Mouse (Mus musculus) cerebellum, postnatal 4 days (tissue): ENCODE results near the gene Btnl9.
"Not testable (repeated sequence)": the region's sequence is repeated elsewhere in the genome, so short reads cannot be mapped to it uniquely, and the experiment has no call there.

Experiments
- DNase-seq, 2 experiments: peaks; one replicate each; pipeline ENCODE4 v3.0.0; 2022; ENCODE audit warnings: low spot score in 2 of 2, mixed read lengths in 1 of 2

The Btnl9 gene

GRCm38 (mm10) chr11:49186955-49187488 lies at the start of gene Btnl9:
TSS of gene Btnl9 (minus strand) at chr11:49187159.
- no peak for DNase-seq

GRCm38 (mm10) chr11:49235459-49236207 lies 48.7 kb upstream of the Btnl9 start:
- no peak for DNase-seq

GRCm38 (mm10) chr11:49232781-49233180 lies 45.8 kb upstream of the Btnl9 start:
- no peak for DNase-seq

GRCm38 (mm10) chr11:49224455-49224854 lies 37.5 kb upstream of the Btnl9 start:
- DNase-seq: no peak

- DNase-seq: no peak
Observed at GRCm38 (mm10) chr11:49219271-49219670, 32.3 kb upstream of the Btnl9 start.

GRCm38 (mm10) chr11:49213505-49213904 lies 26.5 kb upstream of the Btnl9 start:
- no peak for DNase-seq

- no peak for DNase-seq
Observed at GRCm38 (mm10) chr11:49212577-49212976, 25.6 kb upstream of the Btnl9 start.

- no peak for DNase-seq
Observed at GRCm38 (mm10) chr11:49207495-49207894, 20.5 kb upstream of the Btnl9 start.

- DNase-seq: no peak
Observed at GRCm38 (mm10) chr11:49205080-49205590, 18.2 kb upstream of the Btnl9 start.

GRCm38 (mm10) chr11:49203771-49204497 lies 17.0 kb upstream of the Btnl9 start:
- peak in 1 of 2 experiments; percentile 52 for DNase-seq

GRCm38 (mm10) chr11:49203129-49203768 lies 16.3 kb upstream of the Btnl9 start, which contains the start of gene Zfp62:
TSS of gene Zfp62 (plus strand) at chr11:49203292.
- DNase-seq: peak; percentile 82 to 90

- no peak for DNase-seq
Observed at GRCm38 (mm10) chr11:49202523-49203061, 15.6 kb upstream of the Btnl9 start.

GRCm38 (mm10) chr11:49202071-49202470 lies 15.1 kb upstream of the Btnl9 start:
- no peak for DNase-seq

- no peak for DNase-seq
Observed at GRCm38 (mm10) chr11:49201142-49201541, 14.2 kb upstream of the Btnl9 start.

GRCm38 (mm10) chr11:49200666-49201065 lies 13.7 kb upstream of the Btnl9 start:
- DNase-seq: no peak

GRCm38 (mm10) chr11:49195819-49196322 lies 8.9 kb upstream of the Btnl9 start:
- no peak for DNase-seq

- not testable (repeated sequence) for DNase-seq
Observed at GRCm38 (mm10) chr11:49194771-49195170, 7.8 kb upstream of the Btnl9 start.

GRCm38 (mm10) chr11:49191083-49191482 lies 4.1 kb upstream of the Btnl9 start:
- no peak for DNase-seq

- DNase-seq: peak in 1 of 2 experiments; percentile 50
Observed at GRCm38 (mm10) chr11:49189737-49190136, 2.8 kb upstream of the Btnl9 start.

GRCm38 (mm10) chr11:49187701-49188100 lies 742 bp upstream of the Btnl9 start:
- DNase-seq: no peak

- no peak for DNase-seq
Observed at GRCm38 (mm10) chr11:49186452-49186851, 507 bp downstream of the Btnl9 start.
